Mouse (Mus musculus): ENCODE data around the gene Stxbp3.

Gene Stxbp3

GRCm38 (mm10) chr3:108789299-108789698, 51.0 kb downstream of the Stxbp3 start:
- Histone ChIP-seq H3K36me3 (ENCODE audit: insufficient read depth, low read length) (peaks cover 6% of the 10 kb centered on the region; the same call in 1 of the 2 replicates), H3K4me1 (replicated peaks; ENCODE audit: low read depth, low read length) (peaks cover 14% of the 10 kb centered on the region), H3K27me3 (ENCODE audit: insufficient read depth, low read length) (no peaks in the 10 kb centered on the region), H3K4me3 (replicated peaks; ENCODE audit: low read length) (no peak overlapping the region), H3K9me3 (ENCODE audit: low read length) (peaks cover 10% of the 10 kb centered on the region)
- TF ChIP-seq POU5F1 (IDR thresholded peaks at IDR 0.05; ENCODE audit: borderline replicate concordance, low read length) (no peak), CTCF (conservative IDR thresholded peaks at IDR 0.05; ENCODE audit: low read length) (no peak), NANOG (IDR thresholded peaks at IDR 0.05; ENCODE audit: borderline replicate concordance, low read length) (no peak)

- H3K4me1 ChIP-seq (replicated peaks; ENCODE audit: low read depth, low read length), result peaks cover 14% of the 10 kb centered on the region
- no peaks in the 10 kb centered on the region; the same call in 1 of the 2 replicates for H3K36me3 ChIP-seq (ENCODE audit: insufficient read depth, low read length)
- no peaks in the 10 kb centered on the region for H3K27me3 ChIP-seq (ENCODE audit: insufficient read depth, low read length)
- H3K9me3 ChIP-seq (ENCODE audit: low read length), result peaks cover 17% of the 10 kb centered on the region
- TF ChIP-seq NANOG (IDR thresholded peaks at IDR 0.05; ENCODE audit: borderline replicate concordance, low read length), result no peak
- no peak for TF ChIP-seq POU5F1 (IDR thresholded peaks at IDR 0.05; ENCODE audit: borderline replicate concordance, low read length)
- TF ChIP-seq CTCF (conservative IDR thresholded peaks at IDR 0.05; ENCODE audit: low read length), result no peak
- H3K4me3 ChIP-seq (replicated peaks; ENCODE audit: low read length), result no peak overlapping the region
These were observed 51.9 kb downstream of the Stxbp3 start for GRCm38 (mm10) chr3:108788455-108788794.

DNA sequence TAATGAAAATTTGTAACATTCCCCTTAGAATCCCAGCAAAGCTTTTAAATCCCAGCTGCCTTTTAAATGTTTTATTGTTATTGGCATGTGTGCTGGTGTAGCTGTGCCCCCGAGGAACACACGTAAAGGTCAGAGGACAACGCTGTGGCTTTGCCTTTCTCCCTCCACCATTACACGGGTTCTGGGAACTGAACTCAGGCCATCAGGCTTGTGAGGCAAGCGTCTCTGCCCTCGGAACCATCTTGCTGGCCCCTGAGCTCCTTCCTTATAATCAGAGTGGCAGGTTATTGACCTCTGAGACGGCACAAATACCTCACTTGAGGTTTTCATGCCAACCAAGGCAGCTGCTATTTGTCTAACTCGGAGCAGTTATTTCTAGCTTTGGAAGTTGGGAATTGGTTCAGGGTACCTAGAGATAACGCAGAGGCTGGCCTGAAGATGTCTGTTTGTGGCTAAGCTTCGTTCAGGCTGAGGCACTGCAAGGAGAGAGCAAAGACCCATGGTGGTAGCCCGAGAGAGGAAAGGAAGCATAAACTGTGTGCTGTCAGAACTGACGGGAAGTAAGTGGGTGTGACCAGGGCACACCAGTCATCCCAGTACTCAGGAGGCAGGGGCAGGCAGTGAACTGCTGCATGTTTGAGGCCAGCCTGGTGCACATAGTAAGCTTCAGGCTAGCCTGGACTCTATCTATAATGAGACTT, 52.4 kb downstream of the Stxbp3 start:
- Histone ChIP-seq H3K36me3 (ENCODE audit: insufficient read depth, low read length) (no peaks in the 10 kb centered on the region; the same call in 1 of the 2 replicates), H3K4me3 (replicated peaks; ENCODE audit: low read length) (no peak overlapping the region), H3K4me1 (replicated peaks; ENCODE audit: low read depth, low read length) (peaks cover 14% of the 10 kb centered on the region), H3K27me3 (ENCODE audit: insufficient read depth, low read length) (no peaks in the 10 kb centered on the region), H3K9me3 (ENCODE audit: low read length) (peaks cover 17% of the 10 kb centered on the region)
- TF ChIP-seq CTCF (conservative IDR thresholded peaks at IDR 0.05; ENCODE audit: low read length) (no peak), POU5F1 (IDR thresholded peaks at IDR 0.05; ENCODE audit: borderline replicate concordance, low read length) (no peak)

DNA sequence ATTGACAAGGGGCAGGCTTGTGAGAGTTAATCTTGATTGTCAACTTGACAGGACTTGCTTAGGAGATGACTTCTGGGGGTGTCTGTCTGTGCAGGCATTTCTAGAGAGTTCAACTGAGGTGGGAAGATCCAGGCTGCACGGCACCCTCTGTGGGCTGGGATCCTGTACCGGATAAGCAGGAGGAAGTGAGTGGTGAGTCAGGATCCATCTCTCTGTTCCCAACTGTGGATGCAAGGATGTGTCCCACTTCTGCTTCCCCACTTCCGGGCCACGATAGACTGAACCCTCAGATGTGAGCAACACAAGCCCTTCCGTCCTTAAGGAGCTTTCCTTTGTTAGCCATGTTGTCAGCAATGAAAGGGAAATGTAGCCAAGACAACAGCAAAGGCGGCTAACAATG, 53.8 kb downstream of the Stxbp3 start:
- Histone ChIP-seq H3K4me1 (replicated peaks; ENCODE audit: low read depth, low read length) (0 out of 2 replicates have a peak, but pooled peaks cover 5% of the 10 kb centered on the region), H3K4me3 (replicated peaks; ENCODE audit: low read length) (no peak overlapping the region), H3K27me3 (ENCODE audit: insufficient read depth, low read length) (no peaks in the 10 kb centered on the region), H3K36me3 (ENCODE audit: insufficient read depth, low read length) (no peaks in the 10 kb centered on the region), H3K9me3 (ENCODE audit: low read length) (peaks cover 17% of the 10 kb centered on the region)
- TF ChIP-seq POU5F1 (IDR thresholded peaks at IDR 0.05; ENCODE audit: borderline replicate concordance, low read length), result no peak
- no peak for TF ChIP-seq CTCF (conservative IDR thresholded peaks at IDR 0.05; ENCODE audit: low read length)

DNA sequence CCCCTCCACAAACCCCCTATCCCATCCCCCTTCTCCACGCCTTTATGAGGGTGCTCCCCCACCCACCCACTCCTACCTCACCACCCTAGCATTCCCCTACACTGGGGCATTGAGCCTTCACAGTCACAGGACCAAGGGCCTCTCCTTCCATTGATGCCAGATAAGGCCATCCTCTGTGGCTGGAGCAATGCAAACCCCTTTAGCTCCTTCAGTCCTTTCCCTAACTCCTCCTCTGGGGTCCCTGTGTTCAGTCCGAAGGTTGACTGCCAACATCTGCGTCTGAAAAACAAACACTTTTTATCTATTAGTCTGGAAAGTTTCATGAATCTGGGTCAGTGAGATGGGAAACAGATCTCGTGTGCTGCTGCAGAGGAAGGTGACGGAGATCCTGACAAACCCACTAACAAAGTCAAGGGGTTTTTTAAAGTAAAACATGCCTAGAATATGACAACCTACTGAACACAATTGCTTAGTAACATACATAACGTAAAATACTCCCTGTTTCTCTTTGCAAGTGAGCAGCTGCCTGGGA, 57.9 kb downstream of the Stxbp3 start:
- Histone ChIP-seq H3K4me3 (replicated peaks; ENCODE audit: low read length) (no peak overlapping the region), H3K4me1 (replicated peaks; ENCODE audit: low read depth, low read length) (no peaks in the 10 kb centered on the region), H3K27me3 (ENCODE audit: insufficient read depth, low read length) (no peaks in the 10 kb centered on the region), H3K9me3 (ENCODE audit: low read length) (peaks cover 17% of the 10 kb centered on the region), H3K36me3 (ENCODE audit: insufficient read depth, low read length) (no peaks in the 10 kb centered on the region)
- TF ChIP-seq NANOG (IDR thresholded peaks at IDR 0.05; ENCODE audit: borderline replicate concordance, low read length), result no peak
- no peak for TF ChIP-seq POU5F1 (IDR thresholded peaks at IDR 0.05; ENCODE audit: borderline replicate concordance, low read length)
- no peak for TF ChIP-seq CTCF (conservative IDR thresholded peaks at IDR 0.05; ENCODE audit: low read length)

- Histone ChIP-seq H3K36me3 (ENCODE audit: insufficient read depth, low read length) (no peaks in the 10 kb centered on the region), H3K9me3 (ENCODE audit: low read length) (peaks cover 17% of the 10 kb centered on the region), H3K4me1 (replicated peaks; ENCODE audit: low read depth, low read length) (no peaks in the 10 kb centered on the region), H3K27me3 (ENCODE audit: insufficient read depth, low read length) (no peaks in the 10 kb centered on the region), H3K4me3 (replicated peaks; ENCODE audit: low read length) (no peak overlapping the region)
- TF ChIP-seq NANOG (IDR thresholded peaks at IDR 0.05; ENCODE audit: borderline replicate concordance, low read length), result no peak
- no peak for TF ChIP-seq POU5F1 (IDR thresholded peaks at IDR 0.05; ENCODE audit: borderline replicate concordance, low read length)
- TF ChIP-seq CTCF (conservative IDR thresholded peaks at IDR 0.05; ENCODE audit: low read length), result no peak
These were observed 58.4 kb downstream of the Stxbp3 start for GRCm38 (mm10) chr3:108781884-108782270.

- no peaks in the 10 kb centered on the region for H3K27me3 ChIP-seq (ENCODE audit: insufficient read depth, low read length)
- peaks cover 17% of the 10 kb centered on the region for H3K9me3 ChIP-seq (ENCODE audit: low read length)
These were observed 59.0 kb downstream of the Stxbp3 start for GRCm38 (mm10) chr3:108781238-108781883.

GRCm38 (mm10) chr3:108778761-108779540, 61.4 kb downstream of the Stxbp3 start:
- TF ChIP-seq POU5F1 (IDR thresholded peaks at IDR 0.05; ENCODE audit: borderline replicate concordance, low read length), result no peak
- TF ChIP-seq CTCF (conservative IDR thresholded peaks at IDR 0.05; ENCODE audit: low read length), result no peak
- TF ChIP-seq NANOG (IDR thresholded peaks at IDR 0.05; ENCODE audit: borderline replicate concordance, low read length), result no peak
- Histone ChIP-seq H3K4me1 (replicated peaks; ENCODE audit: low read depth, low read length) (no peaks in the 10 kb centered on the region), H3K4me3 (replicated peaks; ENCODE audit: low read length) (no peak overlapping the region), H3K27me3 (ENCODE audit: insufficient read depth, low read length) (peaks cover 7% of the 10 kb centered on the region; the same call in 1 of the 2 replicates), H3K36me3 (ENCODE audit: insufficient read depth, low read length) (no peaks in the 10 kb centered on the region), H3K9me3 (ENCODE audit: low read length) (peaks cover 4% of the 10 kb centered on the region; the same call in 1 of the 2 replicates)

More at GRCm38 (mm10) chr3:108781238-108781883, 59.0 kb downstream of the Stxbp3 start:
- no peak for TF ChIP-seq CTCF (conservative IDR thresholded peaks at IDR 0.05; ENCODE audit: low read length)
- TF ChIP-seq POU5F1 (IDR thresholded peaks at IDR 0.05; ENCODE audit: borderline replicate concordance, low read length), result no peak
- Histone ChIP-seq H3K36me3 (ENCODE audit: insufficient read depth, low read length) (no peaks in the 10 kb centered on the region), H3K4me3 (replicated peaks; ENCODE audit: low read length) (no peak overlapping the region), H3K4me1 (replicated peaks; ENCODE audit: low read depth, low read length) (no peaks in the 10 kb centered on the region)
